Mouse (Mus musculus): ENCODE measurements around the gene Dirc2.

The Dirc2 gene

GRCm38 (mm10) chr16:35681327-35682108 lies 87.6 kb downstream of the Dirc2 start:
- DNase-seq (ENCODE audit: low spot score) = no peak

- DNase-seq (ENCODE audit: low spot score) = no peak
Measured at GRCm38 (mm10) chr16:35678476-35678875, 90.7 kb downstream of the Dirc2 start.

GRCm38 (mm10) chr16:35677511-35678113 lies 91.5 kb downstream of the Dirc2 start:
- DNase-seq (ENCODE audit: low spot score) = peak; percentile 36

- DNase-seq (ENCODE audit: low spot score) = no peak
Measured at GRCm38 (mm10) chr16:35664847-35665246, 104.3 kb downstream of the Dirc2 start.

GRCm38 (mm10) chr16:35663831-35664414 lies 105.2 kb downstream of the Dirc2 start:
- no peak for DNase-seq (ENCODE audit: low spot score)

GRCm38 (mm10) chr16:35660222-35660621 lies 108.9 kb downstream of the Dirc2 start:
- no peak for DNase-seq (ENCODE audit: low spot score)

GRCm38 (mm10) chr16:35653951-35654350 lies 115.2 kb downstream of the Dirc2 start:
- DNase-seq (ENCODE audit: low spot score) = no peak

GRCm38 (mm10) chr16:35652706-35653105 lies 116.5 kb downstream of the Dirc2 start:
- DNase-seq (ENCODE audit: low spot score) = no peak

- peak; percentile 52 for DNase-seq (ENCODE audit: low spot score)
Measured at GRCm38 (mm10) chr16:35652206-35652605, 117.0 kb downstream of the Dirc2 start.

GRCm38 (mm10) chr16:35648862-35649261 lies 120.3 kb downstream of the Dirc2 start:
- DNase-seq (ENCODE audit: low spot score) = no peak
